10 mouse cellular contexts compared by ENCODE assay signal in the genomic region with DNA sequence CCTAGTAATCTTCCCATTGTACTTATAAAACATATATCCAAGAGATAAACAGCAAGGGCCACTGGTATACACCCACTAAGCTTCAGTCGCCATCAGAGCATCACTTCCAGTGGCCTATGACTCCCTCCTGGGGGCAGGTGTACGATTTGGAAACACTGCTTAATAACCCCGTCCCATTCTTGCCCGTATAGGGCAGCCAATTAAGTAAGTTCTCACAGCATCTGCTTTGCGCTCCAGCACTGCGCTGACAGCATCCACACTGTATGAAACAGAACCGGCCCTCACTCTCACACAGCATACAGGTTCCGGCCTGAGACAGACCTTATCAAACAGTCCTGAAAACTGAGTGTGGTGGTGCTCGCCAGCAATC. TPM values are rescaled to one million over a fixed set of nuclear protein-coding genes. Genes with fewer than 3 reads are reported as not detected.
DNase-seq lines count a peak whose midpoint lies in the region; ATAC-seq lines count a peak whose summit lies in the region.
"Had no signal": no experiment of that assay in that cellular context is flagged by ENCODE, and none has a peak within 500 bp of the region (broad histone marks: within the 10 kb centered on the region; RNA-seq: fewer than 3 reads in every experiment).

No protein-coding gene starts in this region.

- no peak overlapping the region for H3K4me3 ChIP-seq in liver, embryonic 11.5 days (ENCODE audit: low read depth, low read length)
- no peak overlapping the region for H3K4me3 ChIP-seq in forebrain, embryonic 16.5 days (replicated peaks; ENCODE audit: low read length)
- no peak overlapping the region for H3K4me3 ChIP-seq in intestine, embryonic 15.5 days (replicated peaks)
- no peak overlapping the region for H3K4me3 ChIP-seq in neural tube, embryonic 15.5 days (replicated peaks)

- no peak for DNase-seq in liver, embryonic 11.5 days (ENCODE audit: low spot score)
- no peak for DNase-seq in liver
- no peak for DNase-seq in gastrocnemius, postnatal 10 days
- DNase-seq in heart, adult 11 months: no peak

- WGBS in liver, embryonic 11.5 days: 65% methylated on average over 9 of the region's 9 CpGs
- 66% methylated on average over 9 of the region's 9 CpGs for WGBS in forebrain, embryonic 16.5 days
- WGBS in intestine, embryonic 15.5 days: 67% methylated on average over 9 of the region's 9 CpGs
- 72% methylated on average over 9 of the region's 9 CpGs for WGBS in neural tube, embryonic 15.5 days

- peak; percentile 19; the same call in 1 of the 2 replicates for ATAC-seq in liver, embryonic 11.5 days (replicated peaks; ENCODE audit: low FRiP score)
- ATAC-seq in forebrain, embryonic 16.5 days: peak; percentile 19
- ATAC-seq in intestine, embryonic 15.5 days: peak; percentile 40
- ATAC-seq in neural tube, embryonic 15.5 days (ENCODE audit: low FRiP score): peak; percentile 53

- H3K4me2 ChIP-seq in liver, embryonic 11.5 days: no peak overlapping the region
- H3K4me2 ChIP-seq in forebrain, embryonic 16.5 days (ENCODE audit: low read length): no peak overlapping the region
- no peak overlapping the region for H3K4me2 ChIP-seq in intestine, embryonic 15.5 days (replicated peaks)
- no peak overlapping the region for H3K4me2 ChIP-seq in neural tube, embryonic 15.5 days

- no peaks in the 10 kb centered on the region for H3K27me3 ChIP-seq in liver, embryonic 11.5 days (replicated peaks; ENCODE audit: control insufficient read depth, insufficient read depth, low read length)
- H3K27me3 ChIP-seq in forebrain, embryonic 16.5 days (replicated peaks; ENCODE audit: control insufficient read depth, insufficient read depth, low read length): no peaks in the 10 kb centered on the region
- no peaks in the 10 kb centered on the region for H3K27me3 ChIP-seq in intestine, embryonic 15.5 days (replicated peaks)
- no peaks in the 10 kb centered on the region for H3K27me3 ChIP-seq in neural tube, embryonic 15.5 days (replicated peaks)

- no peak overlapping the region for H3K9ac ChIP-seq in liver, embryonic 11.5 days (ENCODE audit: low read depth, low read length)
- H3K9ac ChIP-seq in forebrain, embryonic 16.5 days (replicated peaks; ENCODE audit: low read depth, low read length): no peak overlapping the region
- H3K9ac ChIP-seq in intestine, embryonic 15.5 days: no peak overlapping the region
- no peak overlapping the region for H3K9ac ChIP-seq in neural tube, embryonic 15.5 days (replicated peaks)

- no peaks in the 10 kb centered on the region for H3K36me3 ChIP-seq in liver, embryonic 11.5 days (ENCODE audit: control insufficient read depth, insufficient read depth, low read length)
- H3K36me3 ChIP-seq in forebrain, embryonic 16.5 days (ENCODE audit: control insufficient read depth, insufficient read depth): no peaks in the 10 kb centered on the region
- H3K36me3 ChIP-seq in intestine, embryonic 15.5 days: no peaks in the 10 kb centered on the region
- H3K36me3 ChIP-seq in neural tube, embryonic 15.5 days: no peaks in the 10 kb centered on the region
- H3K36me3 ChIP-seq: heart, embryonic 10.5 days had no signal

- no peak overlapping the region for H3K27ac ChIP-seq in liver, embryonic 11.5 days (ENCODE audit: low read depth, low read length)
- H3K27ac ChIP-seq in forebrain, embryonic 16.5 days (ENCODE audit: low read length): no peak overlapping the region
- H3K27ac ChIP-seq in intestine, embryonic 15.5 days: no peak overlapping the region
- H3K27ac ChIP-seq in neural tube, embryonic 15.5 days (replicated peaks): no peak overlapping the region

- peaks cover 5% of the 10 kb centered on the region for H3K4me1 ChIP-seq in liver, embryonic 11.5 days (replicated peaks; ENCODE audit: control insufficient read depth, insufficient read depth, low read length)
- peaks cover 2% of the 10 kb centered on the region; the same call in 1 of the 2 replicates for H3K4me1 ChIP-seq in forebrain, embryonic 16.5 days (replicated peaks; ENCODE audit: control insufficient read depth, insufficient read depth, low read length)
- H3K4me1 ChIP-seq in intestine, embryonic 15.5 days (replicated peaks): peaks cover 9% of the 10 kb centered on the region; the same call in 1 of the 2 replicates
- no peaks in the 10 kb centered on the region for H3K4me1 ChIP-seq in neural tube, embryonic 15.5 days

- H3K9me3 ChIP-seq in liver, embryonic 11.5 days (ENCODE audit: control insufficient read depth, low read length): no peaks in the 10 kb centered on the region
- no peaks in the 10 kb centered on the region for H3K9me3 ChIP-seq in forebrain, embryonic 16.5 days (ENCODE audit: control insufficient read depth, low read length)
- no peaks in the 10 kb centered on the region for H3K9me3 ChIP-seq in intestine, embryonic 15.5 days
- no peaks in the 10 kb centered on the region for H3K9me3 ChIP-seq in neural tube, embryonic 15.5 days (replicated peaks)
- H3K9me3 ChIP-seq: heart, embryonic 10.5 days had no signal

RNA-seq across cellular contexts. Expression of a gene that starts 30.7 kb away (rescaled TPM):
- polyA plus RNA-seq in liver, embryonic 11.5 days (2014; fragmentation: Nextera tagmentation; extraction: Ambion mirVana): 22.9 and 23.0 TPM in 2 replicates
- polyA plus RNA-seq in forebrain, embryonic 16.5 days (2015; fragmentation: Nextera tagmentation; extraction: Ambion mirVana): 3.9 and 4.2 TPM in 2 replicates
- polyA plus RNA-seq in intestine, embryonic 15.5 days (2015; fragmentation: Nextera tagmentation; extraction: Ambion mirVana): 8.0 and 9.1 TPM in 2 replicates
- 4.6 and 4.8 TPM in 2 replicates for polyA plus RNA-seq in neural tube, embryonic 15.5 days (2015; fragmentation: Nextera tagmentation; extraction: Ambion mirVana)
- total RNA-seq in gastrocnemius, postnatal 10 days (2021): 10 to 100 TPM; 15.1 to 16.9 TPM

RNA-seq across cellular contexts. Expression of a gene that starts 38.0 kb away (rescaled TPM):
- not detected in 2 replicates for polyA plus RNA-seq in liver, embryonic 11.5 days (2014; fragmentation: Nextera tagmentation; extraction: Ambion mirVana)
- polyA plus RNA-seq in forebrain, embryonic 16.5 days (2015; fragmentation: Nextera tagmentation; extraction: Ambion mirVana): not detected in 2 replicates
- not detected in 2 replicates for polyA plus RNA-seq in intestine, embryonic 15.5 days (2015; fragmentation: Nextera tagmentation; extraction: Ambion mirVana)
- not detected in 2 replicates for polyA plus RNA-seq in neural tube, embryonic 15.5 days (2015; fragmentation: Nextera tagmentation; extraction: Ambion mirVana)
- under 1 TPM; 0.12 to 0.36 TPM for total RNA-seq in gastrocnemius, postnatal 10 days (2021)
- total RNA-seq: left cerebral cortex, adult 8-10 months had no signal
- polyA plus RNA-seq: brain, embryonic 14.5 days had no signal
